Mouse (Mus musculus): ENCODE results near the gene Adora1. TPM values are rescaled to one million over a fixed set of nuclear protein-coding genes. Genes with fewer than 3 reads are reported as not detected.
"Not testable (repeated sequence)": the region's sequence is repeated elsewhere in the genome, so short reads cannot be mapped to it uniquely, and the experiment has no call there.

Gene Adora1
- polyA plus RNA-seq, 1 experiment from 2014 or later = 7.3 TPM

GRCm38 (mm10) chr1:134273493-134274395, 38.5 kb upstream of the Adora1 start:
- H3K4me1 ChIP-seq (ENCODE audit: control insufficient read depth, insufficient read depth, low read length) = no peaks in the 10 kb centered on the region
- no peak overlapping the region for H3K9ac ChIP-seq (replicated peaks; ENCODE audit: low read length)
- H3K27ac ChIP-seq (replicated peaks; ENCODE audit: low read depth, low read length) = no peak overlapping the region
- no peak overlapping the region for H3K4me2 ChIP-seq (ENCODE audit: low read length)
- WGBS = 59% methylated on average over 9 of the region's 9 CpGs
- DNase-seq = peak; percentile 41
- no peaks in the 10 kb centered on the region for H3K36me3 ChIP-seq (ENCODE audit: control insufficient read depth, insufficient read depth, low read length)
- ATAC-seq (ENCODE audit: low FRiP score, low TSS enrichment) = no peak
- no peaks in the 10 kb centered on the region for H3K9me3 ChIP-seq (ENCODE audit: control insufficient read depth, low read length)
- H3K4me3 ChIP-seq (replicated peaks; ENCODE audit: low read depth, low read length) = no peak overlapping the region
- no peaks in the 10 kb centered on the region for H3K27me3 ChIP-seq (ENCODE audit: control insufficient read depth, insufficient read depth, low read length)

- Histone ChIP-seq H3K36me3 (ENCODE audit: control insufficient read depth, insufficient read depth, low read length) (no peaks in the 10 kb centered on the region), H3K27me3 (ENCODE audit: control insufficient read depth, insufficient read depth, low read length) (no peaks in the 10 kb centered on the region), H3K27ac (replicated peaks; ENCODE audit: low read depth, low read length) (no peak overlapping the region), H3K9ac (replicated peaks; ENCODE audit: low read length) (no peak overlapping the region), H3K9me3 (ENCODE audit: control insufficient read depth, low read length) (no peaks in the 10 kb centered on the region), H3K4me3 (replicated peaks; ENCODE audit: low read depth, low read length) (no peak overlapping the region), H3K4me2 (ENCODE audit: low read length) (no peak overlapping the region), H3K4me1 (ENCODE audit: control insufficient read depth, insufficient read depth, low read length) (no peaks in the 10 kb centered on the region)
- DNase-seq (no peak), ATAC-seq (ENCODE audit: low FRiP score, low TSS enrichment) (no peak)
- 32% methylated on average over 5 of the region's 5 CpGs for WGBS
Measured at GRCm38 (mm10) chr1:134272754-134273250, 37.6 kb upstream of the Adora1 start.

- WGBS = 64% methylated on average over 7 of the region's 7 CpGs
- no peaks in the 10 kb centered on the region for H3K9me3 ChIP-seq (ENCODE audit: control insufficient read depth, low read length)
- no peaks in the 10 kb centered on the region for H3K36me3 ChIP-seq (ENCODE audit: control insufficient read depth, insufficient read depth, low read length)
- no peak for DNase-seq
- no peak overlapping the region for H3K27ac ChIP-seq (replicated peaks; ENCODE audit: low read depth, low read length)
- no peak overlapping the region for H3K9ac ChIP-seq (replicated peaks; ENCODE audit: low read length)
- no peaks in the 10 kb centered on the region for H3K4me1 ChIP-seq (ENCODE audit: control insufficient read depth, insufficient read depth, low read length)
- H3K4me2 ChIP-seq (ENCODE audit: low read length) = no peak overlapping the region
- no peak overlapping the region for H3K4me3 ChIP-seq (replicated peaks; ENCODE audit: low read depth, low read length)
- no peaks in the 10 kb centered on the region for H3K27me3 ChIP-seq (ENCODE audit: control insufficient read depth, insufficient read depth, low read length)
- no peak for ATAC-seq (ENCODE audit: low FRiP score, low TSS enrichment)
Measured at GRCm38 (mm10) chr1:134270026-134270425, 34.8 kb upstream of the Adora1 start.

GRCm38 (mm10) chr1:134265797-134266196, 30.6 kb upstream of the Adora1 start:
- Histone ChIP-seq H3K4me3 (replicated peaks; ENCODE audit: low read depth, low read length) (no peak overlapping the region), H3K36me3 (ENCODE audit: control insufficient read depth, insufficient read depth, low read length) (no peaks in the 10 kb centered on the region), H3K4me2 (ENCODE audit: low read length) (no peak overlapping the region), H3K9ac (replicated peaks; ENCODE audit: low read length) (no peak overlapping the region), H3K27ac (replicated peaks; ENCODE audit: low read depth, low read length) (0 out of 2 replicates have a peak overlapping the region, but pooled peaks have one; percentile 22), H3K4me1 (ENCODE audit: control insufficient read depth, insufficient read depth, low read length) (no peaks in the 10 kb centered on the region), H3K9me3 (ENCODE audit: control insufficient read depth, low read length) (peaks cover 1% of the 10 kb centered on the region; the same call in 1 of the 2 replicates), H3K27me3 (ENCODE audit: control insufficient read depth, insufficient read depth, low read length) (no peaks in the 10 kb centered on the region)
- ATAC-seq (ENCODE audit: low FRiP score, low TSS enrichment) = no peak
- WGBS = 15% methylated on average over 2 of the region's 2 CpGs
- DNase-seq = peak; percentile 50

- Histone ChIP-seq H3K4me3 (replicated peaks; ENCODE audit: low read depth, low read length) (no peak overlapping the region), H3K9ac (replicated peaks; ENCODE audit: low read length) (no peak overlapping the region), H3K4me1 (ENCODE audit: control insufficient read depth, insufficient read depth, low read length) (no peaks in the 10 kb centered on the region), H3K4me2 (ENCODE audit: low read length) (no peak overlapping the region), H3K9me3 (ENCODE audit: control insufficient read depth, low read length) (peaks cover 4% of the 10 kb centered on the region; the same call in 1 of the 2 replicates), H3K36me3 (ENCODE audit: control insufficient read depth, insufficient read depth, low read length) (no peaks in the 10 kb centered on the region), H3K27me3 (ENCODE audit: control insufficient read depth, insufficient read depth, low read length) (no peaks in the 10 kb centered on the region), H3K27ac (replicated peaks; ENCODE audit: low read depth, low read length) (no peak overlapping the region)
- ATAC-seq (ENCODE audit: low FRiP score, low TSS enrichment) (no peak), DNase-seq (no peak)
- WGBS = 92% methylated on average over 6 of the region's 6 CpGs
Measured at GRCm38 (mm10) chr1:134264341-134264740, 29.1 kb upstream of the Adora1 start.

- not testable (repeated sequence) for H3K27me3 ChIP-seq (ENCODE audit: control insufficient read depth, insufficient read depth, low read length); H3K9me3 ChIP-seq (ENCODE audit: control insufficient read depth, low read length); H3K27ac ChIP-seq (replicated peaks; ENCODE audit: low read depth, low read length); DNase-seq; H3K36me3 ChIP-seq (ENCODE audit: control insufficient read depth, insufficient read depth, low read length); ATAC-seq (ENCODE audit: low FRiP score, low TSS enrichment); H3K9ac ChIP-seq (replicated peaks; ENCODE audit: low read length); H3K4me2 ChIP-seq (ENCODE audit: low read length); H3K4me1 ChIP-seq (ENCODE audit: control insufficient read depth, insufficient read depth, low read length); H3K4me3 ChIP-seq (replicated peaks; ENCODE audit: low read depth, low read length)
- 68% methylated on average over 1 of the region's 1 CpGs for WGBS
Measured at GRCm38 (mm10) chr1:134249681-134250080, 14.4 kb upstream of the Adora1 start.

- Histone ChIP-seq H3K27ac (replicated peaks; ENCODE audit: low read depth, low read length) (no peak overlapping the region), H3K36me3 (ENCODE audit: control insufficient read depth, insufficient read depth, low read length) (no peaks in the 10 kb centered on the region), H3K4me1 (ENCODE audit: control insufficient read depth, insufficient read depth, low read length) (no peaks in the 10 kb centered on the region; the same call in none of the 2 replicates), H3K9me3 (ENCODE audit: control insufficient read depth, low read length) (no peaks in the 10 kb centered on the region), H3K27me3 (ENCODE audit: control insufficient read depth, insufficient read depth, low read length) (no peaks in the 10 kb centered on the region), H3K4me3 (replicated peaks; ENCODE audit: low read depth, low read length) (no peak overlapping the region), H3K9ac (replicated peaks; ENCODE audit: low read length) (no peak overlapping the region), H3K4me2 (ENCODE audit: low read length) (no peak overlapping the region)
- ATAC-seq (ENCODE audit: low FRiP score, low TSS enrichment) (no peak), DNase-seq (no peak)
- 56% methylated on average over 4 of the region's 4 CpGs for WGBS
Measured at GRCm38 (mm10) chr1:134246590-134246989, 11.4 kb upstream of the Adora1 start.

- Histone ChIP-seq H3K36me3 (ENCODE audit: control insufficient read depth, insufficient read depth, low read length) (no peaks in the 10 kb centered on the region), H3K9ac (replicated peaks; ENCODE audit: low read length) (no peak overlapping the region), H3K27ac (replicated peaks; ENCODE audit: low read depth, low read length) (no peak overlapping the region), H3K4me3 (replicated peaks; ENCODE audit: low read depth, low read length) (no peak overlapping the region), H3K4me2 (ENCODE audit: low read length) (no peak overlapping the region), H3K4me1 (ENCODE audit: control insufficient read depth, insufficient read depth, low read length) (no peaks in the 10 kb centered on the region; the same call in none of the 2 replicates), H3K9me3 (ENCODE audit: control insufficient read depth, low read length) (no peaks in the 10 kb centered on the region), H3K27me3 (ENCODE audit: control insufficient read depth, insufficient read depth, low read length) (no peaks in the 10 kb centered on the region)
- ATAC-seq (ENCODE audit: low FRiP score, low TSS enrichment) (no peak), DNase-seq (no peak)
- WGBS = 74% methylated on average over 14 of the region's 14 CpGs
Measured at GRCm38 (mm10) chr1:134245004-134245717, 9.9 kb upstream of the Adora1 start.
